Mouse (Mus musculus): ENCODE data around the gene Kmt5c. TPM values are rescaled to one million over a fixed set of nuclear protein-coding genes. Genes with fewer than 3 reads are reported as not detected.
A peak's percentile ranks its signal among the peaks of the same experiment; 100 is the strongest.

Kmt5c gene
- total and polyA plus RNA-seq, 2 experiments: 7.8 to 35.1 TPM

- WGBS: 26% methylated on average over 3 of the region's 3 CpGs
- H3K4me3 ChIP-seq (ENCODE audit: insufficient read depth, low read depth, low read length): no peak overlapping the region
Observed at GRCm38 (mm10) chr7:4724359-4724758, 15.6 kb upstream of the Kmt5c start.

GRCm38 (mm10) chr7:4725169-4725568 lies 14.7 kb upstream of the Kmt5c start, which contains the start of gene Tmem150b:
Gene Tmem150b (minus strand): TSS chr7:4725249.
- no peak for TF ChIP-seq POLR2A (IDR thresholded peaks at IDR 0.05; ENCODE audit: extremely low read depth, insufficient read depth, low read length)
- TF ChIP-seq CTCF (IDR thresholded peaks at IDR 0.05; ENCODE audit: low read depth, low read length): no peak
- DNase-seq (ENCODE audit: extremely low read depth, low read depth, low spot score): no peak
- H3K27ac ChIP-seq (replicated peaks; ENCODE audit: insufficient read depth, low read depth, low read length): peak within 1 kb of the TSS; percentile 60
- no peak within 1 kb of the TSS for H3K4me3 ChIP-seq (ENCODE audit: insufficient read depth, low read depth, low read length)
- peaks cover 3% of the 10 kb centered on the region; the same call in 1 of the 2 replicates for H3K27me3 ChIP-seq (ENCODE audit: control insufficient read depth, insufficient read depth, low read length)
- no peaks in the 10 kb centered on the region for H3K4me1 ChIP-seq (ENCODE audit: control insufficient read depth, insufficient read depth, low read length)
- no peaks in the 10 kb centered on the region for H3K79me2 ChIP-seq (ENCODE audit: control insufficient read depth, insufficient read depth, low read length)
- 0 out of 2 replicates have a peak within 1 kb of the TSS, but pooled peaks have one; percentile 23 for H3K9ac ChIP-seq (ENCODE audit: low read depth, low read length)
- no peaks in the 10 kb centered on the region for H3K36me3 ChIP-seq (ENCODE audit: control insufficient read depth, insufficient read depth, low read length)
- WGBS: 68% methylated on average over 7 of the region's 7 CpGs

More at GRCm38 (mm10) chr7:4724359-4724758, 15.6 kb upstream of the Kmt5c start:
- no peak for TF ChIP-seq POLR2A (IDR thresholded peaks at IDR 0.05; ENCODE audit: extremely low read depth, insufficient read depth, low read length)
- no peak for TF ChIP-seq CTCF (IDR thresholded peaks at IDR 0.05; ENCODE audit: low read depth, low read length)
- Histone ChIP-seq H3K27ac (replicated peaks; ENCODE audit: insufficient read depth, low read depth, low read length) (peak overlapping the region; percentile 60), H3K27me3 (ENCODE audit: control insufficient read depth, insufficient read depth, low read length) (peaks cover 3% of the 10 kb centered on the region; the same call in 1 of the 2 replicates), H3K79me2 (ENCODE audit: control insufficient read depth, insufficient read depth, low read length) (no peaks in the 10 kb centered on the region), H3K36me3 (ENCODE audit: control insufficient read depth, insufficient read depth, low read length) (no peaks in the 10 kb centered on the region), H3K9ac (ENCODE audit: low read depth, low read length) (no peak overlapping the region), H3K4me1 (ENCODE audit: control insufficient read depth, insufficient read depth, low read length) (no peaks in the 10 kb centered on the region)
- peak; percentile 31 for DNase-seq (ENCODE audit: extremely low read depth, low read depth, low spot score)

- Histone ChIP-seq H3K27me3 (ENCODE audit: control insufficient read depth, insufficient read depth, low read length) (no peaks in the 10 kb centered on the region), H3K4me3 (ENCODE audit: insufficient read depth, low read depth, low read length) (no peak overlapping the region), H3K36me3 (ENCODE audit: control insufficient read depth, insufficient read depth, low read length) (no peaks in the 10 kb centered on the region), H3K79me2 (ENCODE audit: control insufficient read depth, insufficient read depth, low read length) (no peaks in the 10 kb centered on the region), H3K9ac (ENCODE audit: low read depth, low read length) (no peak overlapping the region), H3K27ac (replicated peaks; ENCODE audit: insufficient read depth, low read depth, low read length) (no peak overlapping the region), H3K4me1 (ENCODE audit: control insufficient read depth, insufficient read depth, low read length) (no peaks in the 10 kb centered on the region)
- 86% methylated on average over 5 of the region's 5 CpGs for WGBS
- TF ChIP-seq POLR2A (IDR thresholded peaks at IDR 0.05; ENCODE audit: extremely low read depth, insufficient read depth, low read length) (no peak), CTCF (IDR thresholded peaks at IDR 0.05; ENCODE audit: low read depth, low read length) (no peak)
- DNase-seq (ENCODE audit: extremely low read depth, low read depth, low spot score): no peak
Observed at GRCm38 (mm10) chr7:4731090-4731489, 8.8 kb upstream of the Kmt5c start.

- Histone ChIP-seq H3K79me2 (ENCODE audit: control insufficient read depth, insufficient read depth, low read length) (no peaks in the 10 kb centered on the region), H3K4me1 (ENCODE audit: control insufficient read depth, insufficient read depth, low read length) (no peaks in the 10 kb centered on the region), H3K27me3 (ENCODE audit: control insufficient read depth, insufficient read depth, low read length) (no peaks in the 10 kb centered on the region), H3K9ac (ENCODE audit: low read depth, low read length) (no peak overlapping the region), H3K4me3 (ENCODE audit: insufficient read depth, low read depth, low read length) (no peak overlapping the region), H3K36me3 (ENCODE audit: control insufficient read depth, insufficient read depth, low read length) (no peaks in the 10 kb centered on the region), H3K27ac (replicated peaks; ENCODE audit: insufficient read depth, low read depth, low read length) (no peak overlapping the region)
- TF ChIP-seq POLR2A (IDR thresholded peaks at IDR 0.05; ENCODE audit: extremely low read depth, insufficient read depth, low read length): no peak
- TF ChIP-seq CTCF (IDR thresholded peaks at IDR 0.05; ENCODE audit: low read depth, low read length): no peak
- WGBS: 30% methylated on average over 6 of the region's 6 CpGs
- peak; percentile 13 for DNase-seq (ENCODE audit: extremely low read depth, low read depth, low spot score)
Observed at GRCm38 (mm10) chr7:4732968-4733392, 6.9 kb upstream of the Kmt5c start.

GRCm38 (mm10) chr7:4739041-4739543 lies 823 bp upstream of the Kmt5c start:
- WGBS: 46% methylated on average over 10 of the region's 10 CpGs
- no peak for DNase-seq (ENCODE audit: extremely low read depth, low read depth, low spot score)
- Histone ChIP-seq H3K9ac (ENCODE audit: low read depth, low read length) (no peak overlapping the region), H3K4me1 (ENCODE audit: control insufficient read depth, insufficient read depth, low read length) (0 out of 2 replicates have a peak, but pooled peaks cover 5% of the 10 kb centered on the region), H3K4me3 (ENCODE audit: insufficient read depth, low read depth, low read length) (peak overlapping the region; percentile 40; the same call in 1 of the 2 replicates), H3K27me3 (ENCODE audit: control insufficient read depth, insufficient read depth, low read length) (no peaks in the 10 kb centered on the region), H3K79me2 (ENCODE audit: control insufficient read depth, insufficient read depth, low read length) (0 out of 2 replicates have a peak, but pooled peaks cover 2% of the 10 kb centered on the region), H3K27ac (replicated peaks; ENCODE audit: insufficient read depth, low read depth, low read length) (peak overlapping the region; percentile 17; the same call in 1 of the 2 replicates), H3K36me3 (ENCODE audit: control insufficient read depth, insufficient read depth, low read length) (no peaks in the 10 kb centered on the region)
- TF ChIP-seq CTCF (IDR thresholded peaks at IDR 0.05; ENCODE audit: low read depth, low read length) (no peak), POLR2A (IDR thresholded peaks at IDR 0.05; ENCODE audit: extremely low read depth, insufficient read depth, low read length) (no peak)

- Histone ChIP-seq H3K36me3 (ENCODE audit: control insufficient read depth, insufficient read depth, low read length) (no peaks in the 10 kb centered on the region), H3K4me1 (ENCODE audit: control insufficient read depth, insufficient read depth, low read length) (0 out of 2 replicates have a peak, but pooled peaks cover 5% of the 10 kb centered on the region), H3K27ac (replicated peaks; ENCODE audit: insufficient read depth, low read depth, low read length) (peak overlapping the region; percentile 66), H3K9ac (ENCODE audit: low read depth, low read length) (peak overlapping the region; percentile 91), H3K27me3 (ENCODE audit: control insufficient read depth, insufficient read depth, low read length) (no peaks in the 10 kb centered on the region), H3K79me2 (ENCODE audit: control insufficient read depth, insufficient read depth, low read length) (0 out of 2 replicates have a peak, but pooled peaks cover 2% of the 10 kb centered on the region), H3K4me3 (ENCODE audit: insufficient read depth, low read depth, low read length) (peak overlapping the region; percentile 67)
- no peak for DNase-seq (ENCODE audit: extremely low read depth, low read depth, low spot score)
- WGBS: under 1% methylated on average over 14 of the region's 14 CpGs
- TF ChIP-seq CTCF (IDR thresholded peaks at IDR 0.05; ENCODE audit: low read depth, low read length): no peak
- no peak for TF ChIP-seq POLR2A (IDR thresholded peaks at IDR 0.05; ENCODE audit: extremely low read depth, insufficient read depth, low read length)
Observed at GRCm38 (mm10) chr7:4740309-4740727, 403 bp downstream of the Kmt5c start.

Data from liver, adult 2 months (tissue).